Mouse (Mus musculus): ENCODE data around the gene Kif16b. TPM values are rescaled to one million over a fixed set of nuclear protein-coding genes. Genes with fewer than 3 reads are reported as not detected.

Kif16b gene
- total and polyA plus RNA-seq, 3 experiments, result 10.7 to 32.0 (median 13.0) TPM

- no peaks in the 10 kb centered on the region for H3K4me1 ChIP-seq (ENCODE audit: control insufficient read depth in 1 of 2, insufficient read depth in 2 of 2, low read length in 2 of 2)
- no peaks in the 10 kb centered on the region for H3K36me3 ChIP-seq (ENCODE audit: control insufficient read depth in 1 of 2, insufficient read depth in 2 of 2, low read length in 2 of 2)
- H3K27me3 ChIP-seq (ENCODE audit: control insufficient read depth in 1 of 2, insufficient read depth in 2 of 2, low read length in 2 of 2), result no peaks in the 10 kb centered on the region
- H3K79me2 ChIP-seq (ENCODE audit: control insufficient read depth, insufficient read depth, low read length, poor library complexity), result no peaks in the 10 kb centered on the region
- H3K27ac ChIP-seq (ENCODE audit: control insufficient read depth, low read depth, low read length), result no peak overlapping the region
- no peak overlapping the region for H3K9ac ChIP-seq (ENCODE audit: control insufficient read depth, low read depth, low read length, poor library complexity, severe bottlenecking)
- H3K4me3 ChIP-seq (ENCODE audit: control insufficient read depth in 1 of 2, insufficient read depth in 1 of 2, low read depth in 2 of 2, low read length in 2 of 2), result no peak overlapping the region
- TF ChIP-seq NRF1 (IDR thresholded peaks at IDR 0.05; ENCODE audit: insufficient read depth, low read depth, low read length, poor library complexity, severe bottlenecking), result no peak
- TF ChIP-seq ZNF384 (IDR thresholded peaks at IDR 0.05; ENCODE audit: low read depth, low read length), result no peak
- no peak for TF ChIP-seq NELFE (IDR thresholded peaks at IDR 0.05; ENCODE audit: low read depth, low read length)
- TF ChIP-seq EP300 (IDR thresholded peaks at IDR 0.05; ENCODE audit: low read depth in 1 of 2, low read length in 2 of 2), result peak in 1 of 2 experiments; percentile 24; a peak in 1 of 4 replicates
- DNase-seq (ENCODE audit: low read depth, low spot score), result no peak
- no peaks in the 10 kb centered on the region for H3K9me3 ChIP-seq (replicated peaks; ENCODE audit: insufficient read depth, low read length)
These were observed 304.9 kb downstream of the Kif16b start for GRCm38 (mm10) chr2:142596176-142597170.

- no peaks in the 10 kb centered on the region for H3K36me3 ChIP-seq (ENCODE audit: control insufficient read depth in 1 of 2, insufficient read depth in 2 of 2, low read length in 2 of 2)
- H3K79me2 ChIP-seq (ENCODE audit: control insufficient read depth, insufficient read depth, low read length, poor library complexity), result no peaks in the 10 kb centered on the region
- H3K9me3 ChIP-seq (replicated peaks; ENCODE audit: insufficient read depth, low read length), result no peaks in the 10 kb centered on the region
- no peaks in the 10 kb centered on the region for H3K4me1 ChIP-seq (ENCODE audit: control insufficient read depth in 1 of 2, insufficient read depth in 2 of 2, low read length in 2 of 2)
- H3K27ac ChIP-seq (ENCODE audit: control insufficient read depth, low read depth, low read length), result no peak overlapping the region
- no peak overlapping the region for H3K4me3 ChIP-seq (ENCODE audit: control insufficient read depth in 1 of 2, insufficient read depth in 1 of 2, low read depth in 2 of 2, low read length in 2 of 2)
- DNase-seq (ENCODE audit: low read depth, low spot score), result no peak
- H3K27me3 ChIP-seq (ENCODE audit: control insufficient read depth in 1 of 2, insufficient read depth in 2 of 2, low read length in 2 of 2), result no peaks in the 10 kb centered on the region
- no peak for TF ChIP-seq HCFC1 (IDR thresholded peaks at IDR 0.05; ENCODE audit: low read depth, low read length)
- no peak for TF ChIP-seq ZNF384 (IDR thresholded peaks at IDR 0.05; ENCODE audit: low read depth, low read length)
- TF ChIP-seq MXI1 (IDR thresholded peaks at IDR 0.05; ENCODE audit: low read depth, low read length), result no peak
- TF ChIP-seq MYC (IDR thresholded peaks at IDR 0.05; ENCODE audit: low read depth, low read length), result no peak
- no peak for TF ChIP-seq ETS1 (IDR thresholded peaks at IDR 0.05; ENCODE audit: low read depth, low read length)
- no peak for TF ChIP-seq ZC3H11A (IDR thresholded peaks at IDR 0.05; ENCODE audit: low read depth, low read length)
- TF ChIP-seq GATA1 (IDR thresholded peaks at IDR 0.05; ENCODE audit: low read depth, low read length), result no peak
- no peak for TF ChIP-seq UBTF (IDR thresholded peaks at IDR 0.05; ENCODE audit: borderline replicate concordance, insufficient read depth, low read depth, low read length)
- no peak for TF ChIP-seq MAZ (IDR thresholded peaks at IDR 0.05; ENCODE audit: low read depth, low read length)
- TF ChIP-seq TBP (IDR thresholded peaks at IDR 0.05; ENCODE audit: low read depth, low read length), result no peak
- TF ChIP-seq MEF2A (IDR thresholded peaks at IDR 0.05; ENCODE audit: extremely low read depth, insufficient replicate concordance, low read depth, low read length, poor library complexity, severe bottlenecking), result no peak
- TF ChIP-seq USF1 (IDR thresholded peaks at IDR 0.05; ENCODE audit: low read depth, low read length), result no peak
- no peak for TF ChIP-seq E2F4 (IDR thresholded peaks at IDR 0.05; ENCODE audit: borderline replicate concordance, low read depth, low read length)
- TF ChIP-seq NRF1 (IDR thresholded peaks at IDR 0.05; ENCODE audit: insufficient read depth, low read depth, low read length, poor library complexity, severe bottlenecking), result no peak
- H3K9ac ChIP-seq (ENCODE audit: control insufficient read depth, low read depth, low read length, poor library complexity, severe bottlenecking), result no peak overlapping the region
These were observed 310.4 kb downstream of the Kif16b start for GRCm38 (mm10) chr2:142590938-142591337.
